Mouse (Mus musculus): ENCODE data around the gene Fchsd2. TPM values are rescaled to one million over a fixed set of nuclear protein-coding genes. Genes with fewer than 3 reads are reported as not detected.

The Fchsd2 gene
- polyA plus RNA-seq, 1 experiment from 2014 or later = 45.5 TPM

GRCm38 (mm10) chr7:101123579-101124347 lies 31.1 kb downstream of the Fchsd2 start:
- H3K4me1 ChIP-seq (replicated peaks; ENCODE audit: control insufficient read depth, insufficient read depth, low read length) = peaks cover 2% of the 10 kb centered on the region; the same call in 1 of the 2 replicates
- no peak overlapping the region for H3K4me2 ChIP-seq (ENCODE audit: low read length)
- WGBS = 88% methylated on average over 6 of the region's 6 CpGs
- H3K36me3 ChIP-seq (ENCODE audit: control insufficient read depth, insufficient read depth) = peaks cover 8% of the 10 kb centered on the region
- no peak overlapping the region for H3K4me3 ChIP-seq (replicated peaks; ENCODE audit: low read length)
- ATAC-seq = no peak
- no peak overlapping the region for H3K9ac ChIP-seq (replicated peaks; ENCODE audit: low read depth, low read length)
- H3K27me3 ChIP-seq (replicated peaks; ENCODE audit: control insufficient read depth, insufficient read depth, low read length) = no peaks in the 10 kb centered on the region
- H3K9me3 ChIP-seq (ENCODE audit: control insufficient read depth, low read length) = no peaks in the 10 kb centered on the region
- H3K27ac ChIP-seq (ENCODE audit: low read length) = no peak overlapping the region

GRCm38 (mm10) chr7:101127737-101128136 lies 35.1 kb downstream of the Fchsd2 start:
- no peak for ATAC-seq

GRCm38 (mm10) chr7:101128536-101128935 lies 35.9 kb downstream of the Fchsd2 start:
- H3K27ac ChIP-seq (ENCODE audit: low read length) = no peak overlapping the region
- H3K9ac ChIP-seq (replicated peaks; ENCODE audit: low read depth, low read length) = no peak overlapping the region
- H3K4me1 ChIP-seq (replicated peaks; ENCODE audit: control insufficient read depth, insufficient read depth, low read length) = peaks cover 12% of the 10 kb centered on the region
- no peak for ATAC-seq
- 79% methylated on average over 4 of the region's 4 CpGs for WGBS
- H3K27me3 ChIP-seq (replicated peaks; ENCODE audit: control insufficient read depth, insufficient read depth, low read length) = no peaks in the 10 kb centered on the region
- no peak overlapping the region for H3K4me2 ChIP-seq (ENCODE audit: low read length)
- no peaks in the 10 kb centered on the region for H3K9me3 ChIP-seq (ENCODE audit: control insufficient read depth, low read length)
- no peak overlapping the region for H3K4me3 ChIP-seq (replicated peaks; ENCODE audit: low read length)
- H3K36me3 ChIP-seq (ENCODE audit: control insufficient read depth, insufficient read depth) = no peaks in the 10 kb centered on the region

More at GRCm38 (mm10) chr7:101127737-101128136, 35.1 kb downstream of the Fchsd2 start:
- 88% methylated on average over 3 of the region's 3 CpGs for whole genome bisulfite sequencing
- H3K27me3 ChIP-seq (replicated peaks; ENCODE audit: control insufficient read depth, insufficient read depth, low read length) = no peaks in the 10 kb centered on the region
- H3K27ac ChIP-seq (ENCODE audit: low read length) = no peak overlapping the region
- H3K4me1 ChIP-seq (replicated peaks; ENCODE audit: control insufficient read depth, insufficient read depth, low read length) = peaks cover 13% of the 10 kb centered on the region
- no peak overlapping the region for H3K4me3 ChIP-seq (replicated peaks; ENCODE audit: low read length)
- no peaks in the 10 kb centered on the region for H3K36me3 ChIP-seq (ENCODE audit: control insufficient read depth, insufficient read depth)
- no peak overlapping the region for H3K9ac ChIP-seq (replicated peaks; ENCODE audit: low read depth, low read length)
- no peak overlapping the region for H3K4me2 ChIP-seq (ENCODE audit: low read length)
- H3K9me3 ChIP-seq (ENCODE audit: control insufficient read depth, low read length) = no peaks in the 10 kb centered on the region

GRCm38 (mm10) chr7:101130646-101131045 lies 38.0 kb downstream of the Fchsd2 start:
- Histone ChIP-seq H3K9me3 (ENCODE audit: control insufficient read depth, low read length) (no peaks in the 10 kb centered on the region), H3K4me3 (replicated peaks; ENCODE audit: low read length) (no peak overlapping the region), H3K4me2 (ENCODE audit: low read length) (no peak overlapping the region), H3K27me3 (replicated peaks; ENCODE audit: control insufficient read depth, insufficient read depth, low read length) (no peaks in the 10 kb centered on the region), H3K9ac (replicated peaks; ENCODE audit: low read depth, low read length) (no peak overlapping the region), H3K4me1 (replicated peaks; ENCODE audit: control insufficient read depth, insufficient read depth, low read length) (peaks cover 11% of the 10 kb centered on the region), H3K27ac (ENCODE audit: low read length) (no peak overlapping the region), H3K36me3 (ENCODE audit: control insufficient read depth, insufficient read depth) (no peaks in the 10 kb centered on the region)
- 56% methylated on average over 3 of the region's 3 CpGs for WGBS
- no peak for ATAC-seq

GRCm38 (mm10) chr7:101131281-101131680 lies 38.6 kb downstream of the Fchsd2 start:
- Histone ChIP-seq H3K27me3 (replicated peaks; ENCODE audit: control insufficient read depth, insufficient read depth, low read length) (no peaks in the 10 kb centered on the region), H3K27ac (ENCODE audit: low read length) (no peak overlapping the region), H3K9ac (replicated peaks; ENCODE audit: low read depth, low read length) (no peak overlapping the region), H3K4me1 (replicated peaks; ENCODE audit: control insufficient read depth, insufficient read depth, low read length) (peaks cover 11% of the 10 kb centered on the region), H3K4me2 (ENCODE audit: low read length) (no peak overlapping the region), H3K36me3 (ENCODE audit: control insufficient read depth, insufficient read depth) (no peaks in the 10 kb centered on the region), H3K9me3 (ENCODE audit: control insufficient read depth, low read length) (no peaks in the 10 kb centered on the region), H3K4me3 (replicated peaks; ENCODE audit: low read length) (no peak overlapping the region)
- 54% methylated on average over 6 of the region's 6 CpGs for WGBS
- no peak for ATAC-seq

- Histone ChIP-seq H3K4me3 (replicated peaks; ENCODE audit: low read length) (no peak overlapping the region), H3K4me2 (ENCODE audit: low read length) (no peak overlapping the region), H3K27ac (ENCODE audit: low read length) (no peak overlapping the region), H3K27me3 (replicated peaks; ENCODE audit: control insufficient read depth, insufficient read depth, low read length) (no peaks in the 10 kb centered on the region), H3K9ac (replicated peaks; ENCODE audit: low read depth, low read length) (no peak overlapping the region), H3K4me1 (replicated peaks; ENCODE audit: control insufficient read depth, insufficient read depth, low read length) (peaks cover 11% of the 10 kb centered on the region), H3K9me3 (ENCODE audit: control insufficient read depth, low read length) (no peaks in the 10 kb centered on the region), H3K36me3 (ENCODE audit: control insufficient read depth, insufficient read depth) (no peaks in the 10 kb centered on the region)
- 97% methylated on average over 2 of the region's 2 CpGs for WGBS
- ATAC-seq = no peak
Measured at GRCm38 (mm10) chr7:101133591-101133990, 40.9 kb downstream of the Fchsd2 start.

GRCm38 (mm10) chr7:101134117-101134516 lies 41.5 kb downstream of the Fchsd2 start:
- WGBS = 98% methylated on average over 2 of the region's 2 CpGs
- no peak overlapping the region for H3K4me2 ChIP-seq (ENCODE audit: low read length)
- no peaks in the 10 kb centered on the region for H3K36me3 ChIP-seq (ENCODE audit: control insufficient read depth, insufficient read depth)
- no peak overlapping the region for H3K27ac ChIP-seq (ENCODE audit: low read length)
- ATAC-seq = no peak
- H3K9me3 ChIP-seq (ENCODE audit: control insufficient read depth, low read length) = no peaks in the 10 kb centered on the region
- no peak overlapping the region for H3K9ac ChIP-seq (replicated peaks; ENCODE audit: low read depth, low read length)
- no peaks in the 10 kb centered on the region for H3K27me3 ChIP-seq (replicated peaks; ENCODE audit: control insufficient read depth, insufficient read depth, low read length)
- peaks cover 11% of the 10 kb centered on the region for H3K4me1 ChIP-seq (replicated peaks; ENCODE audit: control insufficient read depth, insufficient read depth, low read length)
- H3K4me3 ChIP-seq (replicated peaks; ENCODE audit: low read length) = no peak overlapping the region

GRCm38 (mm10) chr7:101138819-101139218 lies 46.2 kb downstream of the Fchsd2 start:
- H3K9ac ChIP-seq (replicated peaks; ENCODE audit: low read depth, low read length) = no peak overlapping the region
- 68% methylated on average over 1 of the region's 1 CpGs for WGBS
- H3K4me1 ChIP-seq (replicated peaks; ENCODE audit: control insufficient read depth, insufficient read depth, low read length) = no peaks in the 10 kb centered on the region
- H3K27me3 ChIP-seq (replicated peaks; ENCODE audit: control insufficient read depth, insufficient read depth, low read length) = no peaks in the 10 kb centered on the region
- H3K36me3 ChIP-seq (ENCODE audit: control insufficient read depth, insufficient read depth) = peaks cover 3% of the 10 kb centered on the region; the same call in 1 of the 2 replicates
- ATAC-seq = no peak
- H3K4me2 ChIP-seq (ENCODE audit: low read length) = no peak overlapping the region
- H3K9me3 ChIP-seq (ENCODE audit: control insufficient read depth, low read length) = no peaks in the 10 kb centered on the region
- H3K27ac ChIP-seq (ENCODE audit: low read length) = no peak overlapping the region
- H3K4me3 ChIP-seq (replicated peaks; ENCODE audit: low read length) = no peak overlapping the region

GRCm38 (mm10) chr7:101142907-101143306 lies 50.2 kb downstream of the Fchsd2 start:
- ATAC-seq = no peak
- no peak overlapping the region for H3K4me3 ChIP-seq (replicated peaks; ENCODE audit: low read length)
- H3K9ac ChIP-seq (replicated peaks; ENCODE audit: low read depth, low read length) = no peak overlapping the region
- peaks cover 3% of the 10 kb centered on the region; the same call in 1 of the 2 replicates for H3K36me3 ChIP-seq (ENCODE audit: control insufficient read depth, insufficient read depth)
- no peaks in the 10 kb centered on the region for H3K27me3 ChIP-seq (replicated peaks; ENCODE audit: control insufficient read depth, insufficient read depth, low read length)
- H3K27ac ChIP-seq (ENCODE audit: low read length) = no peak overlapping the region
- H3K4me1 ChIP-seq (replicated peaks; ENCODE audit: control insufficient read depth, insufficient read depth, low read length) = no peaks in the 10 kb centered on the region
- no peaks in the 10 kb centered on the region for H3K9me3 ChIP-seq (ENCODE audit: control insufficient read depth, low read length)
- no peak overlapping the region for H3K4me2 ChIP-seq (ENCODE audit: low read length)
- WGBS = 47% methylated on average over 2 of the region's 2 CpGs

Data from forebrain, embryonic 16.5 days (tissue).